Mouse (Mus musculus): ENCODE data around the gene Itpr1.

GRCm38 (mm10) chr6:108278826-108279630, 66.1 kb downstream of the Itpr1 start:
- TF ChIP-seq CTCF (IDR thresholded peaks at IDR 0.05; ENCODE audit: insufficient read depth, low read depth, low read length) = no peak
- TF ChIP-seq POLR2A (IDR thresholded peaks at IDR 0.05; ENCODE audit: insufficient read depth, low read depth, low read length) = no peak

All from olfactory bulb, adult 2 months (tissue).